Mouse (Mus musculus): ENCODE results near the gene Ccdc83.

Ccdc83 gene

GRCm38 (mm10) chr7:90265289-90265970 lies at the start of gene Ccdc83:
Gene Ccdc83, minus strand, starts transcription at chr7:90265777.
- DNase-seq (ENCODE audit: low spot score in 2 of 2), result peak; percentile 78 to 88

GRCm38 (mm10) chr7:90313421-90313820 lies 47.8 kb upstream of the Ccdc83 start:
- DNase-seq (ENCODE audit: low spot score in 2 of 2), result no peak

- DNase-seq (ENCODE audit: low spot score in 2 of 2), result no peak
Measured at GRCm38 (mm10) chr7:90312151-90312883, 46.7 kb upstream of the Ccdc83 start.

GRCm38 (mm10) chr7:90308003-90308402 lies 42.4 kb upstream of the Ccdc83 start:
- DNase-seq (ENCODE audit: low spot score in 2 of 2), result no peak

- DNase-seq (ENCODE audit: low spot score in 2 of 2), result no peak
Measured at GRCm38 (mm10) chr7:90306968-90307367, 41.4 kb upstream of the Ccdc83 start.

- DNase-seq (ENCODE audit: low spot score in 2 of 2), result no peak
Measured at GRCm38 (mm10) chr7:90306079-90306478, 40.5 kb upstream of the Ccdc83 start.

GRCm38 (mm10) chr7:90302647-90303552 lies 37.3 kb upstream of the Ccdc83 start:
- no peak for DNase-seq (ENCODE audit: low spot score in 2 of 2)

- DNase-seq (ENCODE audit: low spot score in 2 of 2), result peak; percentile 20 to 24
Measured at GRCm38 (mm10) chr7:90301942-90302646, 36.5 kb upstream of the Ccdc83 start, which contains the start of gene Sytl2. Gene Sytl2, plus strand, starts transcription at chr7:90302252.

GRCm38 (mm10) chr7:90291885-90292284 lies 26.3 kb upstream of the Ccdc83 start:
- DNase-seq (ENCODE audit: low spot score in 2 of 2), result no peak

- no peak for DNase-seq (ENCODE audit: low spot score in 2 of 2)
Measured at GRCm38 (mm10) chr7:90284793-90285192, 19.2 kb upstream of the Ccdc83 start.

- no peak for DNase-seq (ENCODE audit: low spot score in 2 of 2)
Measured at GRCm38 (mm10) chr7:90282786-90283185, 17.2 kb upstream of the Ccdc83 start.

GRCm38 (mm10) chr7:90281759-90282546 lies 16.4 kb upstream of the Ccdc83 start:
- DNase-seq (ENCODE audit: low spot score in 2 of 2), result no peak

GRCm38 (mm10) chr7:90280878-90281277 lies 15.3 kb upstream of the Ccdc83 start:
- DNase-seq (ENCODE audit: low spot score in 2 of 2), result no peak

GRCm38 (mm10) chr7:90280274-90280875 lies 14.8 kb upstream of the Ccdc83 start:
- peak; percentile 25 to 29 for DNase-seq (ENCODE audit: low spot score in 2 of 2)

GRCm38 (mm10) chr7:90279136-90279535 lies 13.6 kb upstream of the Ccdc83 start:
- DNase-seq (ENCODE audit: low spot score in 2 of 2), result no peak

GRCm38 (mm10) chr7:90277769-90278168 lies 12.2 kb upstream of the Ccdc83 start:
- DNase-seq (ENCODE audit: low spot score in 2 of 2), result no peak

- DNase-seq (ENCODE audit: low spot score in 2 of 2), result no peak
Measured at GRCm38 (mm10) chr7:90277246-90277645, 11.7 kb upstream of the Ccdc83 start.

- DNase-seq (ENCODE audit: low spot score in 2 of 2), result no peak
Measured at GRCm38 (mm10) chr7:90274561-90275100, 9.1 kb upstream of the Ccdc83 start.

GRCm38 (mm10) chr7:90270141-90270540 lies 4.6 kb upstream of the Ccdc83 start:
- DNase-seq (ENCODE audit: low spot score in 2 of 2), result no peak
